Mouse (Mus musculus) urinary bladder, postnatal 4 days (tissue): ENCODE data around the gene Dab2ip.

Experiments used
- DNase-seq, 2 experiments: peaks; one replicate each; pipeline ENCODE4 v3.0.0; 2021 to 2022; ENCODE audit warnings: low spot score in 2 of 2

Dab2ip gene

DNA sequence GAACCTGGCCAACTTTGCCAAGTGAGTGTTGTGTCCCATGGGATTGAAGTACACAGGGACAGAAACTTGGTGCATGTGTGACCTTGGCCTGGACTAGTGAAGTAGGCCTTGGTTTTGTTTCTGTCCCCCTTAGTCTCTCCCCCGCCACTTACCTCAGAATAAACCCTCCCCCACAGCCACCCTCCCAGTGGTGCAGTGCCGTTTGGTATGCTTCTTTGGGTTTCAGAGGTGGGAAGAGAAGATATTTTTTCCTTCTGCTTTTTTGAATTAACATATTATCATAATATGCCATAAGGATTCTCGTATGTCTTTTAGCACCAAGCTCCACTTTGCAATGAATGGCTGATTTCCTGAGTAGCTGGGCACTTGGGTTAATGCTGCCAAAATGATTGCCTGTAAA lies 157.4 kb downstream of the Dab2ip start:
- no peak for DNase-seq

DNA sequence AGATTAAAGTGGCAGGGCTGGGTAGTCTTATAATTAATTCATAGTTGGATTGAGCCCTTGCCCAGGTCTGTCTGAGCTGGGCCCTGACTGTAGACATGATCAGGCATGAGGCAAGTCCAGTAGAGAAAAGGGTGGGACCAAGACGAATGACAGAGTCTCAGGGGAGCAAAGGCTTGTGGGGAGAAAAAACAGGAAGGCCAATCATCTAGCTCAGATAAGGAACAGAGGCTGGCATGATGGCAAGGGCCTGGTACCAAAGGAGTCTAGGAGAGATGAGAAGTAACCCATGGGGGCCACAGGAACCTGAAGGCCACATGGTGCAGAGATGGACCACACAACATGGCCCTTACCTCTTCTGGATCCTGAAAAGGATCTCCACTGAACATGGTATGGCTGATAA lies 158.1 kb downstream of the Dab2ip start:
- no peak for DNase-seq

DNA sequence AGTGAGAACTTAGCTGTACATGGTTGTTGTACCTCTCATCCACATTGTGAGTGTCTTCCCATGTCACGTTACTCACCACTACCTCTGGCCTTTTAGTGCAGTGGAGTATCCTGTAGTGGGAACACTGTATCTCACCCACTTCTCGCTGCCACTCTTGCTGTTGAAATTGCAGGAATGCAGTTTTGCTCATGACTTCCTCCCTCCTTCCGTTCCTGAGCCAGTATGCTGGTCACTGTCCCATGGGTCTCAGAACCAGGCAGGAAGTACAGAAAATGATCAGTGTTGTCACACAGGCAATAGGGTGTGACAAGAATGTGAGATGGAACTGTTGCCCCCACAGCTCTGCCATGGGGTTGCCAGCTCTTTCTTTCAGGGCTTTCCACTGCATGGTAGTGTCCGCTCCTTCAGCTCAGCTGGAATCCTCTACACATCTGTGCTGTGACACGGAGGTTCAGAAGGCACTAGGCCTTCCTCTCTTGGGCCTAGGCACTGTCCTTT lies 160.0 kb downstream of the Dab2ip start:
- no peak for DNase-seq

DNA sequence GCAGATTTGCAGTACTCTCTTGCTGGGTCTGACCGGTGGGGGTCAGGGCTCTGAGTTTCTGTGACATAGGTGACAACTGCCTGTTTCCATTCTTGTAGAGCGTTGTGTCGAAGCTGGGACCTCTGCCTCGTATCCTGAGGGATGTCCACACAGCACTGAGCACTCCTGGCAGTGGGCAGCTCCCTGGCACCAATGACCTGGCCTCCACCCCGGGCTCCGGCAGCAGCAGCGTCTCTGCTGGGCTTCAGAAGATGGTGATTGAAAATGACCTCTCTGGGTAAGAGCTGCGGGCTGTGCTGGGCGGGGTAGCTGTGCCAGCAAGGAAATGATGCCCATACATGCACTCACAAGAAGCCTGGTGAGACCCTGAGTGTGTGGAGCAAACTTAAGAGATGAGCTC lies 160.6 kb downstream of the Dab2ip start:
- DNase-seq: no peak

DNA sequence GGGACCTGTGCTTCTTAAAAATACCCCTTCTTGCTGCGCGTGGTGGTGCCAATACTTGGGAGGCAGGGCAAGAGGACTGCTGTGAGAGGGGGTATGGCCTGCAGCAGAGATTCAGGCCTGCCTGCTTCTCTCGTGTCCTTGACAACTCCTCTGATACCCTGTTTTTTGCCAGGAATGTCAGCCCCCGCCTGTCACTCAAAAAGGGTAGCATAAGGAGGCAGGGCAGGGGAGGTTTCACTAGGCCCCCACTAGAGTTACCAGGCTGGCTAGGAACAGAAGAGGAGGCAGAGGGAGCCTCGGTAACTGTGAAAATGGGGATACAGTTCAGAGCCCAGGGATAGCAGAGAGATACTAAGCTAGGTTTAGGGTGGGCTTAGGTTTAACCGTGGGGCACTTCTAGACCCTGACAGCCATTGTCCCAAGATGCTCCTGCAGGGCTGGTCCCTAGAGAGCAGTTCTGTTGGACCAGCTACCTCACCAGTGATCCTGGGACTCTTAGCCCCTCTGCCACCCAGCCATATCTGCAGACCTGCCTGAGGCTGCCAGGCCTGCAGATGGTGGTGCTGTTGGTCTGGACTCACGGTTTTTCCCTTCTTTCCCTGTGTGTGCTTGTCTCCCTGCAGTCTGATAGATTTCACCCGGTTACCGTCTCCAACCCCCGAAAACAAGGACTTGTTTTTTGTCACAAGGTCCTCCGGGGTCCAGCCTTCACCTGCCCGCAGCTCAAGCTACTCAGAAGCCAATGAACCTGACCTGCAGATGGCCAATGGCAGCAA lies 161.4 kb downstream of the Dab2ip start:
- no peak for DNase-seq

DNA sequence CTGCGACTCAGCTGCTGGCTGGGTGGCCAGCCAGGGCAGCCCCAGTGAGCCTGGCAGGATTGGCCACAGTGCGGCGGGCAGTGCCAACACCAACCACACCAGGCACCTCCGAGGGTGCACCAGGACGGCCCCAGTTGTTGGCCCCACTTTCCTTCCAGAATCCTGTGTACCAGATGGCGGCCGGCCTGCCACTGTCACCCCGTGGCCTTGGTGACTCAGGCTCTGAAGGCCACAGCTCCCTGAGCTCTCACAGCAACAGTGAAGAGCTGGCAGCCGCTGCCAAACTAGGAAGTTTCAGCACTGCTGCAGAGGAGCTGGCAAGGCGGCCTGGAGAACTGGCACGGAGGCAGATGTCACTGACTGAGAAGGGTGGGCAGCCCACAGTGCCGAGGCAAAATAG lies 162.0 kb downstream of the Dab2ip start:
- DNase-seq: peak in 1 of 2 experiments; percentile 37

DNA sequence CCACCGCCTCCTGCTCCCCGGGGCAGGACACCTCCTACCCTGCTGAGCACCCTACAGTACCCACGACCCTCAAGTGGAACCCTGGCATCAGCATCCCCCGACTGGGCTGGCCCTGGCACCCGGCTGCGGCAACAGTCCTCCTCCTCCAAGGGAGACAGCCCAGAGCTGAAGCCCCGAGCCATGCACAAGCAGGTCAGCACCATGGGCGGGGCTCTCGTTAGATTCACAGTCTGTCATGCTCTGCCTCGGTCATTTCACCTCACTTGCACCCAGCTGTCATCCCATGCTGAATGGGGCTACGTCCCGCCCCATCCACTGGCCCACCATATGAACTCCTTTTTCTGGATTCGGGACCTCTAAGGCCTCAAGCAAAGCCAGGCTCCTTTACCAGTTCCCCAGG lies 162.5 kb downstream of the Dab2ip start:
- DNase-seq: no peak

DNA sequence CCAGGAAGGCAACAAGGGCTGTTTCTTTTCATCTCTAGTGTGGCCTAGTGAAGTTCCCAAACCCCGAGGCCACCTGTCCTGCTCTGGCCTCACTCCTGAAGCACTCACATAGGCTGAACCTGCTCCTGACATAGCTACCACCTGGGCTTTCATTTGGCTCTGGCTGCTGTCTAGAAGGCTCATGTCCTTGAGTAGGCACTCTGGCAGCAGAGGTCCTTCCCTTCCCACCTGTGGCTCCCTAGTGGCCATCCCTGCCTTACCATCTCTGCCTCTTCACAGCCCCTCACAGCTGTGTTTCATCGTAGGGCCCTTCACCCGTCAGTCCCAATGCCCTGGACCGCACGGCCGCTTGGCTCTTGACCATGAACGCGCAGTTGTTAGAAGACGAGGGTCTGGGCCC lies 162.9 kb downstream of the Dab2ip start:
- DNase-seq: no peak

DNA sequence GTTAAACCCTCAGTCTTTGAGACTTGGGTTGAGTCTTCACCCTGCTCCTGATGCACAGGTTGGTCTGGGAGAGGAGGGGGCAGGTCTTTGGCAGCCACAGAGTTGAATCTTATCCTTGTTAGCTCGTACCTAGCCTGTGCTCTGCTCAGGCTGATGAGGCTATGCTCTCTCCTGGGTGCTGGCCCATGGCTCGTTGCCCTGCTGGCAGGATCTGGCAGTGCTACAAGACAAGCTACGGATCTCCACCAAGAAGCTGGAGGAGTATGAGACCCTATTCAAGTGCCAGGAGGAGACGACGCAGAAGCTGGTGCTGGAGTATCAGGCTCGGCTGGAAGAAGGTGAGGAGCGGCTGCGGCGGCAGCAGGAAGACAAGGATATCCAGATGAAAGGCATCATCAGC lies 164.8 kb downstream of the Dab2ip start:
- no peak for DNase-seq

DNA sequence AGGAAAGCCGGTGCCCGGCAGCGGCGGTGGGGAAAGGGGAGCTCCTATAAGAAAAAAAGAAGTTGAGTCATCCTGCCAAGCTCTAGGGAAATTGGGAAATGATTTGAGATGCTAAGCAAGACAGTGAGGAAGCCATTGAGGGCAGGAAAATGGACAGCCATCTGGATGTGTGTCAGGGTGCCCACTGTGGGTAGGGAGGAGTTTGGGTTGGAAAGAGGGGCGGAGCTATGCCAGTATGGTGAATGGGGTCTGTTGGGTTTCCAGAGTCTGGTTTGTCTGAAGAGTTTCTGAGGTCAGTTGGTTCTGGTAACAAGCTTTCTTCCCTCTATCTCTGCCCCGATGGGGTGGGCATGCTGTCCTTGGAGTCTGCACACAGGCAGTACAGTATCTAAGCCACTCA lies 165.2 kb downstream of the Dab2ip start:
- no peak for DNase-seq

DNA sequence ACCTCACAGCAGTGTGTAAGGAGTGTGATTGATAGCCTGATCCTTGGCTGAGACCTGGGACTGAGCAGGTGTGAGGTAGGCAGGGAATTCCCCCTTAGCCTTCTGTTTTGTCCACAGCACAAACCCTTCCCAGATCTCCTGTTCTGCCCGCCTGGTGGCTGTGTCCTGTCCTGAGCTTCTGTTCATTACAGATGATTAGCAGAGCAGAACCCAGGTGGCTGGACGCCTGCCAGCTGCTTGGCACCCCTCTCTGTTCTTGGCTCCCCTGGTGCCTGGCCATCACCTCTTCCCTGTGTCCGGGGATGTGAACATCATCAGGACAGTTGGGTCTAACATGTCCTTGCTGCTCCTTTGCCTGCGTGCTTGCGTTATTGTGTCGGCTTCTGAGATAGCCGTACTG lies 165.6 kb downstream of the Dab2ip start:
- no peak for DNase-seq

DNA sequence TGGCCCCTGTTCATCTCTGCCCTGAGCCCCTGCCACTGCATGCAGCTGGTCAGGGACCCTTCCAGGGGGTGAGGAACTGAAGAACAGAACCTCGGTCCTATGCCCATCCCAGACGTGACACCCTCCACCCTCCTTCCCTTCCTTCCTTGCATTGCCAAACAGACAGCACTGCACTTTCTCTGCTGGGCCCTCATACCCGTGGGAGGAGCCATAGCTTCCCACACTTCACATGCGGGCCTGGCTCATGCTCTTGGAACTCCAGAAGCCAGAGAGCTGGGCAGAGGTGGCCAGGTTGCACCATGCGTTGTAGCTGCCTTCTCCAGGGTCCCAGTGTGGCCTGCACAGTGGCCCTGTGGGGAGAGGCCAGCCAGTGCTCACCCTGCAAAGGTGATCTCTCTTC lies 170.6 kb downstream of the Dab2ip start:
- no peak for DNase-seq

DNA sequence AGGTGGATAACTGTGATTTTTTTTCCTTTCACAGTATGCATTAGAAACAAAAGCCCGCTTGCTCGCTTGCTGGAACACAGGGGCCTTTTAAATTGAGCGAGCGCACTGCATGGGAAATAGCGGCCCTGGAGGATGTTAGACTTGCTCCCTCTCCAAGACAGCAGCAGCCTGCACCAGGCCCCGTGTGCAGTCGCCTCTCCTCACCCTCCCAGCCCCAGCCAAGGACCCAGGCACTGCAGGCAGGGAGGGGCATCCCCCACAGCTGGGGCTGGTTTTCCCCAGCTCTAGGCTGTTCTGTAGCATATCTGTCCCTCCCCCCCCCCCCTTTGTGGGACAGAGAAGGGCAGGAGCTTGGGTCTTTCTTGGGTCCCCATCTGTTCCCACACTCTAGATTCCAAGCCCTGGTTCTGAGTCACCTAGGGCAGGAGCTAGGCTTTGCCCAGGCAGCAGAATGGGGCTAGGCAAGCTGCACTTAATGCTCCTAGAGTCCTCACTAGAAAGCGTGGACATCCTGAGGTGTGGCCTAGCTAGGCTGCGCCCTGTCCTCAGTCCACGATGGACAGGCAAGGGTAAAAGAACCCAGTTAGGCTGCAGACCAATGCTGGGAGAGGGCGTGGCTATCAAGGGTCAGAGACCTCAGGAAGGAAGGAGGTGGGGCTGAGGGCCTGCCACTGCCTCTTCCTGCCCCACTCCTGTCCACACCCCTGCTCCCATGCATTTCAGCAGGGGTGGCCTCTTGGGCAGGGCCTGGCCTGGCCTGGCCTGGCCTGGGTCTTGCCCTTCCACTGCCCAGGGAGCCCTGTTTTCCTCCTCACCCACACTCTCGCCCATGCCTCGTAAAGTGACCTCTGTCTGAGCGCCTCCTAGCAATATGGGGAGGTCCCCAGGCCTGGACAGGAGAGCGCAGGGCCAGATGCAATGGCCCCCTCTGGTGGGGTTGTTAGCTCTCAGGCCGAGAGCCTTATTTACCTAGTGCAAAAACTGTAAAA lies 171.3 kb downstream of the Dab2ip start:
- no peak for DNase-seq

DNA sequence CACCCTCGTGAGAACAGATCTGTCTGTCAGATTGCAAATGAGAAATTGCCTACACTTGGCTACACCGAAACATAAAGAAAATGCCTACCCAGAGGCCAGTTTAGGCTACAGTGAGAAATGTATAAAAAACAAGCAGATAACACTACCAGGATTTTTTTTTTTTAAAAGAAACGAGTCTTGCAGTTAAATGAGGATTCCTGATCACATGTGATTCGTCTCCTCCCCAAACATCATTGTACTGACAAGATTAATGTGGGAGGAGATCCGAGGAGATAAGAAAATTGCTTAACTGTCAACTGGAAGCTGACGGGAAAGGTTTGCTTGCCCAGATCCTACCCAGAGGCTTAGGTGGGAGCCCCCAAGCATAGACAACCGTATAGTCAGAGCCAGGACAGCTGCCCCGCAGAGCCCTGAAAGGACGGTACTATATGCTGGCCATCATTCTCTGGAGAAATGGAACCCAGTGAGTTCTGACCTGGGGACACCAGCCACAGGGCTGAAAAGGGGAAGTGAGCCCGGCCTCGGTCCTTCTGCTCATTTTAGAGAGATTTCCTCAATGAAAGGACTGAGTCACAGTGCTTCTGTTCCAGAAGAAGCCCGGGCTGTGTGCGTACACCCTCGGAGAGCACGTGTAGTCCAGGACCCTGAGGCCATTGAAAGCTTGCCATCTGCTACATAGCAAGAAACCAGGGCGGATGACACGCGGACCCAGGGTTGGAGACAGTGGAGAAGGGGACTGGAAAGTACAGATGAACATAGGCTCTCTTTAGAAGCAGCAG lies 173.8 kb downstream of the Dab2ip start:
- DNase-seq: no peak

DNA sequence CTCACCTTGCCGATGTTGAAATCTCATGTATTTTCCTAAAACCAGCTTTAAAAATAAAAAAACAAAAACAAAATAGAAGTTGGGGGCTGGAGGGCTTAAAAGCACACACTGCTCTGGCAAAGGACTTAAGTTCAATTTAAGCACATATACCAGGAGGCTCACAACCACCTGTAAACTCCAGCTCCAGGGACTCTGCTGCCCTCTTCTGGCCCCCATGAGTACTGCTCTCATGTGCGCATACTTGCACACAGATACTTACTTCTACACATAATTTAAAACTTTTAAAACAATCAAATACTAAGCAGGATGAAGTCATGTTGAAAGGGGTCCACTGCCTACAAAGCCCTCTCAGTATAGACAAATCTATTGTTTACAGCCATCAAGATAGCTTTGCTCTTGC lies 176.9 kb downstream of the Dab2ip start:
- no peak for DNase-seq

DNA sequence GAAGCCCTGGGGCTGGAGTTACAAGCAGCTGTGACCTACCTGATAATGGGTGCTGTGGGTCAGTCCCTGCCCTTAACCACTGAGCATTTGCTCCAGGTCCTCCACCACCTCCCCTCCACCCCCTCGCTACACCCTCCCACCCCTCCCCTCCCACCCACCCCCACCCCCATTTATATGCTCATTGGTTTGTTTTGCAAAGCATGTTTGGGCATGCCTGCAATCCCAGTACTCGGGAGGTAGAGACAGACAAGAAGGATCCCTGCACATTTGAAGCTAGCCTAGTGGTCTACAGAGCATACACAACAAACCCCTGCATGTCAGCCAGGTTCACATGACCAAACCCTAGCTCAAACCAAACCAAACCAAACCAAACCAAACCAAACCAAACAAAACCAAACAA lies 178.0 kb downstream of the Dab2ip start:
- no peak for DNase-seq

DNA sequence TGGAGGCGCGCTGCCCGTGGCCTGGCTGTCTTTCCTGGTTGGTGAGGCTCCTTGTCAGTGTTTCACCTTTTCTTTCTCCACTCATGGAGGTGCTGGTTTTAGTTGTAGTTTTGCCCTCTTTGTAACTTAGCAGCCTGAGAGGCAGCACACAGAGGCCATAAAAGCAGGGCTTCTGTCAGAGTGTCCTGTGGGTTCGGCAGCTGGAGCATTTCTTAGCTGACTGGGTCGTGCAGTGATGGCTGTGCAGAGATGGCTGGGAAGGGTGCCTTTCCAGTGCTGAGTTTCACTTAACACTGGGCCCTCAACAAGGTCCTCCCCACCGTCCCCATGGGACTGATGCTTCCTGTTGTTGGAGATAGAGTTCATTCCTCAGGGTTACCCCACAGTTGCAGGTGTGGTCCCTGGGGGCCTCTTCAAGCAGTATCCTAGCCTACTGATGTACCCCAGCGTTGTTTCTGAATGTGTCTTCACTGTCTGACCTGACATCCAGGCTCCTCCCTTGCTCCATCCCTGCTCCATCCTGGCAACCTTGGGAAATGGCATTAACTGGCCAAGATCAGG lies 179.5 kb downstream of the Dab2ip start:
- no peak for DNase-seq

DNA sequence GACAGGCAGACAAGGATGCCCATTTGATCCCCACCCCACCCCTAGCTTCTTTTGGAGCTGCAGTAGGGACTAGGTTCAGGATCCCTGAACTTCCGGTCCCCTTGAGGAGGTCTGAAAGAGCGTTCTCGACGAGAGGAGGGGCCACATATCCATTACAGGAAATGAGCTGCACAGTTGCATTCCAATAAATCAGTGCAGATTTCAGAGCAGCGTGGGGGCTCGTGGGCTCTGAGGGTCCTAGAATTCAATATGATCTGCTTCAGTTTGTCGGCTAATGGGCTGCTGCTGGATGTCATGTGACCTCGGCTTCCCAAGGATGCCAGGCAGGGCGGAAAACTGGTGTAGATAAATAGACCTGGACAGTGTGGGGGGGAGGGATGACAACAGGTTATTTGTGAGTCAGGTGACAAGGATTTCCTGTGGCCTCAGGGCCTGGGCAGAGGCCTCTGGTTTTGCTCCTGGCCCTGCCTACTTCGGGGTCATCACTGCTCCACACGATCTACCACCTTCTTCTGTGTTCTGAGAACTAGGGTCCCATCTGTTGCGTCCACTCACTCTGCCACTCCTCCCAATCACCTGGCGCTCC lies 181.7 kb downstream of the Dab2ip start:
- no peak for DNase-seq

DNA sequence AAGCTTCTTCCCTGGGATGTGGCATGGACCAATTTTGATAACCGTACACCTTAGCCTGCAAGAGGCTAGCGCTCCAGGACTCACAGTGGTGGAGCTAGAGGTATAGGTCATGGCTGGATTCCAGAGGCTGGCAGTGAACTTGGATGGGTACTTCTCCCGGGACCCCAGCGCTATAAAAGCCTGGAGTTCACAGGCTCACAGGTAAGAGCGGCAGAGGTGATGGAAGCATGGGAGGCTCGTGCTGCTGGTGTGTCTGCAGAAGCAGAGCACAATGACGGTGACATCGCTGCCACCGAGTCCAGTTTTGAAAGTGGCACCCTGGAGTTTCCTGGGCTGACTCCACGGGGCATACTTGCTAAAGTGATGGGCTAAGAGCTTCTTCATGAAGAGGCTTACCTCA lies 187.8 kb downstream of the Dab2ip start:
- DNase-seq: no peak

DNA sequence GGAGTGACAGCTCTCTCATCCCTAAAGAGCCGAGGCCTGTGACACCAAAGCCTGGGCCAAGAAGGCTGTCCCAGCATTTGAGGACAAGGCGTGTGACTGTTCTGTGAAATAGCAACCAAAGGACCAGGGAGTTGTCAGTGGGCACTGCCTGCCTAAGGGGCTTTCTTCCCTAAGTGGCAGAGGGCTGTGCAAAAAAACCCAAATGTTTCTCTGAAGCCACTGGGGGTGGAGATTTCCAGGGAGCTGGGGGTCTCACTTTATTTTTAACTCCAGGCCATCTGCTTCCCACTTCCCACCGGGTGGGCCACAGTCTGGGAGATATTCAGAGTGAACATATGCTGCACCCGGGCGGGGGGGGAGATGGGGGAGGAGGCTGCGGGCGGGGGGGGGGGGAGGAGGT lies 188.6 kb downstream of the Dab2ip start:
- DNase-seq: no peak

DNA sequence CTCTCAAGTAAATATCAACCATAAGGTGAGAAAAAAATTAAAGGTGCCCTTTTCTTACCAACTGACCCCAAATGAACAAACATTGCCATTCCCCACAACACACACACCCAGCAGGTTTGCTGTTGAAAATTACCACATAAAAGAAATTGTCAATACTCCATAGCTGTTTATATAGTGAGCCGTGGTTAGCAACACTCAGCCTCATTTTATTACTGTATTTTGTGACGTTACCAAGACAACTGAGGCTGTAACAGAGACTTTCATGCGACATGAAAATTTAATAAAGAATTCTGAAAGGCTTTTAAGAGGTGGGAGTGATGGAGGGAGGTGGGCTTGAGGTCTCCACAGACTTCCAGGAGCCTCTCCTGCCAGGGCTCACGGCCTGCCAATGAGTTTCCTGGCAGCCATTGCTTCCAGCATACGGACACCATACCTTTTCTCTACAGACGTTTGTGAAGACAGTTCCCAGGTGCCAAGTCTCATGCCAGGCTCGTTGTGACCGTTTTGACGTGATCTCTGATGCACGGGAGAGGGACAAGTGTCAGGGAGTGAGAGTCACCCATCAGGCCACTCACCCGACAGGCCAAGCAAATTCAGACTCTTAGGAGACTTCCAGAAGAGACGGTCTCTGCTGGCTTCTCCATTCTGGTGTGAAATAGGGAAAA lies 189.4 kb downstream of the Dab2ip start:
- DNase-seq: no peak
